Mouse (Mus musculus) neural tube, embryonic 15.5 days (tissue): ENCODE data around the gene Sgta. TPM values are rescaled to one million over a fixed set of nuclear protein-coding genes. Genes with fewer than 3 reads are reported as not detected.
A peak's percentile ranks its signal among the peaks of the same experiment; 100 is the strongest.

ENCODE experiments used
- ATAC-seq: fragments of 200-750 bp; cut with Nextera tagmentation; 2 replicates; pipeline ENCODE4 v1.8.0; 2017; ENCODE audit warnings: mild to moderate bottlenecking, moderate TSS enrichment, moderate library complexity; ENCODE audit not compliant: low FRiP score
- H3K27ac ChIP-seq: fragments of 300-500 bp; sonication (generic); replicated peaks from 2 replicates; pipeline ENCODE4 v1.5.1; 2015; ENCODE audit warnings: mild to moderate bottlenecking, inconsistent platforms
- H3K27me3 ChIP-seq: fragments of 300-500 bp; sonication (generic); replicated peaks from 2 replicates; pipeline ENCODE4 v1.6.1; 2015; ENCODE audit warnings: inconsistent platforms
- H3K36me3 ChIP-seq: fragments of 300-500 bp; sonication (generic); 2 replicates; pipeline ENCODE4 v1.6.1; 2015; ENCODE audit warnings: inconsistent platforms
- H3K4me1 ChIP-seq: fragments of 300-500 bp; sonication (generic); 2 replicates; pipeline ENCODE4 v1.6.1; 2015; ENCODE audit warnings: inconsistent platforms
- H3K4me2 ChIP-seq: fragments of 300-500 bp; sonication (generic); 2 replicates; pipeline ENCODE4 v1.6.1; 2015; ENCODE audit warnings: inconsistent platforms, mild to moderate bottlenecking, moderate library complexity
- H3K4me3 ChIP-seq: fragments of 300-500 bp; sonication (generic); replicated peaks from 2 replicates; pipeline ENCODE4 v1.5.1; 2015; ENCODE audit warnings: mild to moderate bottlenecking, inconsistent platforms
- H3K9ac ChIP-seq: fragments of 300-500 bp; sonication (generic); replicated peaks from 2 replicates; pipeline ENCODE4 v1.6.1; 2015; ENCODE audit warnings: mild to moderate bottlenecking, inconsistent platforms
- H3K9me3 ChIP-seq: fragments of 300-500 bp; sonication (generic); replicated peaks from 2 replicates; pipeline ENCODE4 v1.6.1; 2016; ENCODE audit warnings: inconsistent platforms
- whole genome bisulfite sequencing: fragments of 180-500 bp; shearing (Covaris S2); methylation state at CpG from one replicate; pipeline ENCODE4 v1.1.7; 2015; ENCODE audit warnings: mixed read lengths; 5-methylcytosine and 5-hydroxymethylcytosine counted together
- polyA plus RNA-seq: library from polyadenylated mRNA; unstranded; fragments of >200 nt; fragmentation: Nextera tagmentation; extraction: Ambion mirVana; gene quantifications from 2 replicates; pipeline ENCODE4 v1.2.1, GENCODE M21; 2015

Gene Sgta
- polyA plus RNA-seq, 1 experiment from 2014 or later = 298 TPM

DNA sequence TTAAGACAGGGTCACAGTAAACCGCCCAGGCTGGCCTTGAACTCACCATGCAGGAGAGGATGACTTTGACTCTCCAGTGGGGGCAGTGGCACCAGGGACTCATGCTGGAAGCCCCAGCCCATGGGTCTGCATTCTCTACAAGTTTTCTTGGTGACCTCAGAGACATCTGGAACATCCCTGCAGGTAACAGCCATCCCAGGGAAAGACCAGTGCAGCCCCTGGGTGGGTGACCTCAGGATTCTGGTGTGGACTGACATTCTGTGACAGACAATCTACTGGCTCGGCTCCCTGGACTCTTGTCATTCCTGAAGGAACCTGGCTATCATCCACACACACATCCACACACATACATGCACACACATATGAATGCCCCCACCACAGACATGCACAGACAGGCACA, 44.3 kb downstream of the Sgta start:
- no peaks in the 10 kb centered on the region for H3K36me3 ChIP-seq
- H3K4me1 ChIP-seq = peaks cover 18% of the 10 kb centered on the region
- no peak overlapping the region for H3K4me3 ChIP-seq
- no peak for ATAC-seq
- H3K4me2 ChIP-seq = peak overlapping the region; percentile 78
- H3K27ac ChIP-seq = no peak overlapping the region
- H3K9me3 ChIP-seq = no peaks in the 10 kb centered on the region
- H3K9ac ChIP-seq = no peak overlapping the region
- H3K27me3 ChIP-seq = no peaks in the 10 kb centered on the region
- 85% methylated on average over 2 of the region's 2 CpGs for WGBS

- WGBS = 8% methylated on average over 31 of the region's 31 CpGs
- Histone ChIP-seq H3K9ac (peak within 1 kb of the TSS; percentile 51), H3K9me3 (no peaks in the 10 kb centered on the region), H3K4me2 (peak within 1 kb of the TSS; percentile 78), H3K4me1 (peaks cover 18% of the 10 kb centered on the region), H3K36me3 (no peaks in the 10 kb centered on the region), H3K27ac (peak within 1 kb of the TSS; percentile 58; the same call in 1 of the 2 replicates), H3K27me3 (no peaks in the 10 kb centered on the region), H3K4me3 (peak within 1 kb of the TSS; percentile 46)
- peak; percentile 98 for ATAC-seq
Observed at GRCm38 (mm10) chr10:81014393-81015384, 45.3 kb downstream of the Sgta start, which contains the start of gene Gng7. Gene Gng7 (minus strand): TSS chr10:81014945.

GRCm38 (mm10) chr10:81010851-81011250, 49.1 kb downstream of the Sgta start:
- Histone ChIP-seq H3K27ac (no peak overlapping the region), H3K9ac (no peak overlapping the region), H3K27me3 (no peaks in the 10 kb centered on the region), H3K36me3 (no peaks in the 10 kb centered on the region), H3K9me3 (no peaks in the 10 kb centered on the region), H3K4me2 (no peak overlapping the region), H3K4me1 (peaks cover 18% of the 10 kb centered on the region), H3K4me3 (no peak overlapping the region)
- ATAC-seq = no peak
- 77% methylated on average over 6 of the region's 6 CpGs for WGBS

DNA sequence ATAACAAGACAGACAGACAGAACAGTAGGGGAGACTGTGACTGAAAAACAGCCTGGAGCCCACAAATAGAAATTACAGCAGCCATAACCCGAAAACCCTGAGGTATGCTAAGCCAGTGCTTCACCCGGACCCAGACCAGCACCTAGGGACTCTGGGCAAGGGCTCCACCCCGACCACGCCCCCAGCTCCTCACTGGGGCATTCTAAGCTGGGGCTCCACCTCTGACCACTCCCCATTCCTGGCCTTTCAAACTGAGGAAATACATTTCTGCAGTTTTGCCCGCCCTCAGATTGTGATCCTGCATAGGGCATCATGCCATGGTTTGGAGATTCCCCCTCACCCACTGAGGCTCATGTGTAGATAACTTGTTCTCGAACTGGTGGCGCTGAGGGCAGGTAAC, 52.7 kb downstream of the Sgta start:
- no peak overlapping the region for H3K4me3 ChIP-seq
- 40% methylated on average over 7 of the region's 7 CpGs for WGBS

GRCm38 (mm10) chr10:81006005-81006677, 53.8 kb downstream of the Sgta start:
- Histone ChIP-seq H3K4me1 (peaks cover 7% of the 10 kb centered on the region), H3K36me3 (no peaks in the 10 kb centered on the region), H3K9ac (no peak overlapping the region), H3K4me2 (no peak overlapping the region), H3K4me3 (no peak overlapping the region), H3K27ac (no peak overlapping the region), H3K9me3 (no peaks in the 10 kb centered on the region), H3K27me3 (no peaks in the 10 kb centered on the region)
- WGBS = 91% methylated on average over 7 of the region's 7 CpGs
- no peak for ATAC-seq

More for the DNA sequence above, 52.7 kb downstream of the Sgta start:
- 0 out of 2 replicates have a peak, but pooled peaks cover 2% of the 10 kb centered on the region for H3K4me1 ChIP-seq
- ATAC-seq = no peak
- H3K27ac ChIP-seq = no peak overlapping the region
- H3K4me2 ChIP-seq = no peak overlapping the region
- no peak overlapping the region for H3K9ac ChIP-seq
- H3K9me3 ChIP-seq = no peaks in the 10 kb centered on the region
- no peaks in the 10 kb centered on the region for H3K36me3 ChIP-seq
- H3K27me3 ChIP-seq = no peaks in the 10 kb centered on the region

DNA sequence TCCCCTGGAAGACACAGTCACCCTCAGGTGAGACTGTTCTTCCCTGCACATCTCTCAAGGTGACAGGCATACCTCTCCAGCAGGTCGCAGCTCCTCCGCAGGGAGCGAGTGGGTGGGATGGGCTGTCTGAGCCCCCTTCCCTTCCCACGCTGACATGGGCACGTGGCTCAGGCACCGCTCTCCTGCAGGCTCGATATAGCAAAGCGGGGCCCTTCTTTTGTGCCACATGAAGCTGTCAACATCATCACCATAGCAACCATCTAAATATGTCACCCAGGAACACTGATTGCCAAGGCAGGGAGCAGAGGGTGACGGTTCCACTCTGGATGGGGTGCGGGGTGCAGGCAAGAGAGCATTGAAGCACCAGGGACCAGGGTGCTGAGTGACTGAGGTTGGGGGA, 58.8 kb downstream of the Sgta start:
- Histone ChIP-seq H3K9me3 (no peaks in the 10 kb centered on the region), H3K4me3 (no peak overlapping the region), H3K4me1 (peaks cover 25% of the 10 kb centered on the region), H3K27me3 (no peaks in the 10 kb centered on the region), H3K27ac (no peak overlapping the region), H3K36me3 (no peaks in the 10 kb centered on the region), H3K4me2 (peak overlapping the region; percentile 35), H3K9ac (no peak overlapping the region)
- WGBS = 38% methylated on average over 10 of the region's 10 CpGs
- peak; percentile 33; the same call in 1 of the 2 replicates for ATAC-seq

DNA sequence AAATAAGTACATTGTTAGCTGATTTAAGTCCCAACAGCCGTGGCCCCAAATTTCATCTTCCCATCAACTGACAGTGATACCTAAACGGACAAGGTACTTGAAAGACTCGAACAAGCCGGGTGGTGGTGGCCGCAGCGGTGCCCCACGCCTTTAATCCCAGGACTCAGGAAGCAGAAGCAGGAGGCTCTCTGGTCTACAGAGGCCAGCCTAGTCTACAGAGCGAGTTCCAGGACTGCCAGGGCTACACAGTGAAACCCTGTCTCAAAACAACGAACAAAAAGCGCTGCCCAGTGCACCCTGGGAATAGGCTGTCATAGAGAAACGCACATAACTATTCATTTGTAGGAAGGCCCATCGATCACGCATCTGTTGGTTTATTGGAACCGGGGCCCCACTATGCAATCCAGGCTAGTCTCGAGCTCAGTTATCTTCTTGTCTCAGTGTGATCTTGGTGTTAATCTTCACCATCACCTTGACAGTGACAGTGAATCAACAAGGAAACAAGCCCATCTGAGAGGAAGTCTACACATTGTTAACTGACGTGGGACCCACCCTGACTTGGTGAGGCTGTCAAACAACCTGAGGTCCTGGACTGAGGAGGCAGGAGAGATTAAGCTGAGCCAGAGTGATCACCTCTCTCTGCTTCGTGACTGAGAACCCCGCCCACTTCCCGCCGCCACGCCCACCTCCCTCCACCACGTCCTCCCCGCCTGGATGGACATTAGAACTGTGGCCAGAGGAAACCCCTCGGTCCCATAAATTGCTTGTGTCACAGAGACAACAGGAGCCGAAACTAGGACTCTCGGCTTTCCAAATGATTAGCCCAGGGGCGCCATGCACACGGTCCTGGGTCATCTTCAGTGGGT, 59.6 kb downstream of the Sgta start:
- no peaks in the 10 kb centered on the region for H3K27me3 ChIP-seq
- ATAC-seq = no peak
- 44% methylated on average over 28 of the region's 28 CpGs for WGBS
- H3K9ac ChIP-seq = no peak overlapping the region
- H3K4me1 ChIP-seq = peaks cover 25% of the 10 kb centered on the region
- no peaks in the 10 kb centered on the region for H3K36me3 ChIP-seq
- H3K9me3 ChIP-seq = no peaks in the 10 kb centered on the region
- H3K27ac ChIP-seq = no peak overlapping the region
- peak overlapping the region; percentile 35 for H3K4me2 ChIP-seq
- H3K4me3 ChIP-seq = no peak overlapping the region

DNA sequence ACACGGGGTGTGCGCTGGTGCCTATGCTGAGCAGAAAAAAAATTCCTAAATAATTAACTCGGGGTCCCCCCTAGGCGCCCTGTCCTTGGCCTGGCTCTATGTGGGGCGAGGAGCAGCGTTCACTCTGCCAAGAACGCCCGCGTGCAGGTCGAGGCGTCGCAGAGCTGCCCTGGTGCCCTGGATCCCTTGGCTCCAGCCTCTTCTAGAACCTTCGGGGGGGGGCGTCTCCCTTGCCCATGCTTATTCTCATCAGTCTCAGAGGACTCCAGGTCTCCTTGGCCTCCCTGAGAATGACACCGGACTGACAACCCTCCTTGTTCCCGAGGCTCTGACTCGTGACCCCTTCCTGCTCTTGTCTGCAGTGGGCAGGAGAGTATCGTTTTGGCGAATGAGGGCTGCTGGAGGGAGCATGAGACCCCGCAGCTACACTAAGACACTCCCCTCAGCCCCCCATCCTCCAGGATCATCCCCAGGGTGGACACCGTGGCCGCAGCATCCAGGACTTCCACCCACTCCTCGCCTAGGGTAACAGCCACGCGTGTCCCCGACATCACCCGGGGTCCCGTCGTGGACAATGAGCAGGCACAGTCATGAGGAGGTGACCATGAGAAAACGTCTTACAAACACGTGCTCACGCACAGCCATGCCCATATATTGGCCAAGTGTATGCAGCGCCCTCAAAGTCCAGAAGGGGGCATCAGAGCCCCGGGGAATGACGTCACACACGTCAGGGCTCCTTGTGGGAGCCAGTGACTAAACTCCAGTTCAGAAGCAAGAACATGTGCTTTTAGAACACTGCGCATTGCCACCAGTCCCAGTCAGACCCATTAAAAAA, 60.4 kb downstream of the Sgta start:
- H3K36me3 ChIP-seq = no peaks in the 10 kb centered on the region
- no peaks in the 10 kb centered on the region for H3K9me3 ChIP-seq
- H3K27me3 ChIP-seq = 0 out of 2 replicates have a peak, but pooled peaks cover 4% of the 10 kb centered on the region
- peak overlapping the region; percentile 55 for H3K4me2 ChIP-seq
- peaks cover 29% of the 10 kb centered on the region for H3K4me1 ChIP-seq
- H3K27ac ChIP-seq = no peak overlapping the region
- peak; percentile 63 for ATAC-seq
- WGBS = 31% methylated on average over 37 of the region's 37 CpGs
- H3K9ac ChIP-seq = peak overlapping the region; percentile 34; the same call in 1 of the 2 replicates
- H3K4me3 ChIP-seq = peak overlapping the region; percentile 20

DNA sequence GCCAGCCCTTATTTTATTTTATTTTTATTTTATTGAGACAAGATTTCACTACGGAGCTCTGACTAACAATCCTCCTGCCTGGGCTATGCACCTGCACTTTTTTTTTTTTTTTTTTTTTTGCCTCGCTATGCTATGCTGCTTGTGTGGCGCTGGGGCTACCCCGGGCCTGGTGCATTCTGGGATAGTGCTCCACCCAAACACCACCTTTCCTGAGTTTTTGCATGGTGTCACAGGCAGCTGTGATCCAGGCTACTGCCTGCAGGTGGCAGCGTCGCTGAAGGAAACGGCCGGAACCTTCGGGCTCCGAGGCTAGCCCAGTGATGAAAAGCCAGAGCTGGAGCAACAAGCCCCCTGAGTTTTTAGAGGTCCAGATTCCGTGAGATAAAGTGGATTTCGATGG, 61.2 kb downstream of the Sgta start:
- H3K36me3 ChIP-seq = no peaks in the 10 kb centered on the region
- H3K4me2 ChIP-seq = no peak overlapping the region
- WGBS = 16% methylated on average over 12 of the region's 12 CpGs
- H3K4me3 ChIP-seq = no peak overlapping the region
- H3K27me3 ChIP-seq = 0 out of 2 replicates have a peak, but pooled peaks cover 6% of the 10 kb centered on the region
- ATAC-seq = no peak
- no peak overlapping the region for H3K27ac ChIP-seq
- H3K9me3 ChIP-seq = no peaks in the 10 kb centered on the region
- no peak overlapping the region for H3K9ac ChIP-seq
- H3K4me1 ChIP-seq = peaks cover 29% of the 10 kb centered on the region

GRCm38 (mm10) chr10:80998021-80998420, 62.0 kb downstream of the Sgta start:
- Histone ChIP-seq H3K9me3 (no peaks in the 10 kb centered on the region), H3K36me3 (no peaks in the 10 kb centered on the region), H3K9ac (no peak overlapping the region), H3K27ac (no peak overlapping the region), H3K4me1 (peaks cover 34% of the 10 kb centered on the region), H3K4me3 (no peak overlapping the region), H3K27me3 (peaks cover 8% of the 10 kb centered on the region; the same call in 1 of the 2 replicates), H3K4me2 (no peak overlapping the region)
- WGBS = 31% methylated on average over 14 of the region's 14 CpGs
- no peak for ATAC-seq
